Mouse (Mus musculus) WW6 (cell line): ENCODE results near the gene Ank2.
"Not testable (repeated sequence)": the region's sequence is repeated elsewhere in the genome, so short reads cannot be mapped to it uniquely, and the experiment has no call there.

Experiments
- DNase-seq: peaks from one replicate; pipeline ENCODE4 v3.0.0-alpha.2; 2013; ENCODE audit warnings: low read depth, low spot score

Gene Ank2

DNA sequence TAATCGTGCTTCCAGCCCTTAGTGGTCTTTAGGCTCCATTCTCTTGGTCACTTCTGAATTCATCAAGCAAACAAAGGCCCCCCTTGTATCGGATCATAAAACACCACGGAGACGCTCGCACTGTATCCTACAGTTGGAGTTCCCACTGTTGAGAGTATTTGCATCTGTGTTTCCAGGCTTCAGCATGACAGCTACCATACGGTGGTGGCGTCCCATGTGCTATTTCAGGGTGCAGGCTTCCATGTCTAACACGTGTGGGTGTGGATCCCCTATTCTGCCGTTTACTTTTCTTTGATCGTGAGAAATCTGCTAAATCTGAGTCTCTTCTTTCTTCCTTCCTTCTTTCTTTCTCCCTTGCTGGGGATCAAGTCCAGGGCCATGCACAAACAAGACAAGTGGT, 14.0 kb downstream of the Ank2 start:
- no peak for DNase-seq

DNA sequence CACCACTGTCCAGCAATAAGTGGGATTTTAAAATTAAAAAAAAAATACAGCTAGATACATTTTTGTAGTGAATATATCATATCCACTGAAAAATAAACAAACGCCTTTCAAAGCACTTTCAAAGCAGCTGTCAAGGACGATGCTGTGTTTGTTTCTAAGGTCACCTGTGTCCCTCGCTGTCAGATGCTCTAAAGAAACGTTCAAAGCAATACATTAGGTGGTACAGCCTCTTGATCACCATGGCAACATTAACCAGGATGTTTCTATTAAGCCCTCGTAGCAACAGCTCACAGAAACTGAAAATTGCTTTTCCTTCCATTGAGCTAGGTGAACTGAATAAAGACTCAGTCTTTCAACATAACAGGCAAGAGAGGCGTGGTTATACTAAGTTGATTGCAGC, 17.5 kb downstream of the Ank2 start:
- DNase-seq, result no peak

DNA sequence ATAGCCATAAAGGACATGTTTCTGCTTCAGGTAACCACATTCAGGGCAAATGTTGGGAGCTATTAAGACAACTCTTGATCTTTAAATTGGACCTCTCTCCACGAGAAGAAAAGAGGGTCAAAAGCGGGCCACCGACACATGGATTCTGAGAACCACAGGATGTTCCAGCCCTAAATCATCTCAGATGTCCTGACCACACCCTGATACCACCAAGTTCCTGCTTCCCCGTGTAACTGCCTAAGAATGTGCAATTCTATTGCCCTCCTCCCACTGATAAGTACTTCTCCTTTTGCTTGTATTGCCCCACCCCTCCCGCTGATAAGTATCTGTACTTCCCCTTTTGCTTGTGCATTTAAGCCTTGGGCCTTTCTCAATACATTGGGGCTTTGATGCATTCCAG, 18.8 kb downstream of the Ank2 start:
- not testable (repeated sequence) for DNase-seq

DNA sequence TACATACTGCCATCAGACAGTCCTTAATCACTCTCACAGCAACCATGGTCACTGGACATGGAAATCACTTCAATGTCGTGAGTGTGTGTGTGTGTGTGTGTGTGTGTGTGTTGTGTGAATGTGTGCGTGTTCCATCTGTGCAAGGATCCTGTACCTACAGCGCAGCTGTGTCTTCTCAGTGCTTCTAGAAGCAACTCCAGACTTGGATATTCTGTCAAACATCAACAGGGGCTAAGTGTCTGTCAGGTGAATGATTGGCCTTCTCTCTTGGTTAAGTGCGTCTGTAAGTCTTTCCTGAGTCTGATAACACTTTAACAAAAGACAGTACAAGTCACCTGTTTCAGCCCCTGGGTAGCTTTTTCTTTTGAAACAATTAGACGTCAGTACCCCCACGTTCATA, 25.0 kb downstream of the Ank2 start:
- no peak for DNase-seq

- no peak for DNase-seq
These were observed 29.9 kb downstream of the Ank2 start for GRCm38 (mm10) chr3:127469164-127469752.

GRCm38 (mm10) chr3:127468569-127468968, 30.6 kb downstream of the Ank2 start:
- no peak for DNase-seq

GRCm38 (mm10) chr3:127463816-127464480, 35.2 kb downstream of the Ank2 start:
- DNase-seq, result no peak

DNA sequence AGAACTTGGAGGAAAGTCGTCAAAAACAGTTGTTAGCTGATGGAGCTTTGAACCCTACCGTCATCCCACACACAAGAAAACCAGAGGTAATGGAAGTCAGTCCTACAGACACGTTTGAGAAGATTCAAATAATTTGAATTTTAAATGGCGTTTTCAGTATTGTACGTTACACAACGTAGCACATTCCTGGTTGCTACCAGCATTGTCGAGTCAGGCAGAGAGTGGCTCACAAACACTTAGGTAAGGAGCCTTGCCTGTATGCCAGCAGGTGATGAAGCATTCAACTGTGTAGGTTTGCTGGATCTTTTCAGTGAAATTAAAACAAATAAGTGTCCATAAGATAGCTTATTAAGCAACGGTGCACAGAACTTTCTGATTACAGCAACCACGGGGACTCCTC, 36.0 kb downstream of the Ank2 start:
- no peak for DNase-seq

GRCm38 (mm10) chr3:127462413-127462812, 36.7 kb downstream of the Ank2 start:
- DNase-seq, result no peak

- no peak for DNase-seq
These were observed 38.2 kb downstream of the Ank2 start for GRCm38 (mm10) chr3:127460891-127461437.

DNA sequence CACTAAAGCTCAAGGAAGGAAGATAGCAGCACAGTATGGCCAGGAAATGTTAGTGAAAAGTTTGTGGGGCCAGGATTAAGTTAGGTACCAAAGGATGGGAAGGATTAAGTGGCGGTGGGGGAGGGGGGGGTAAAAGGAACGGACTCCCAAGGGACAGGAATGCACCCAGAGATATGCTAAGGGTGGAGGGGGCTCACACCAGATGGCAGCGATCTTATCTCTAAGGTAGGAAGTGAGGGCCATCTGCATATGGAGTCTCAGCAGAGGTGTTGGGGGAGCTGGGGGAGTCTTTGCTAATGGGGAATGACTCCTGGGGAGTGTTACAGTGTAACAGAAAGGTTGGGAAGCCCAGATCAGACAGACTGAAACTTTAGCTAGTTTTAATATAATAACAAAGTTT, 39.3 kb downstream of the Ank2 start:
- DNase-seq, result no peak

GRCm38 (mm10) chr3:127458925-127459324, 40.2 kb downstream of the Ank2 start:
- DNase-seq, result no peak

- no peak for DNase-seq
These were observed 40.7 kb downstream of the Ank2 start for GRCm38 (mm10) chr3:127458420-127458798.

GRCm38 (mm10) chr3:127457761-127458419, 41.3 kb downstream of the Ank2 start:
- DNase-seq, result no peak

DNA sequence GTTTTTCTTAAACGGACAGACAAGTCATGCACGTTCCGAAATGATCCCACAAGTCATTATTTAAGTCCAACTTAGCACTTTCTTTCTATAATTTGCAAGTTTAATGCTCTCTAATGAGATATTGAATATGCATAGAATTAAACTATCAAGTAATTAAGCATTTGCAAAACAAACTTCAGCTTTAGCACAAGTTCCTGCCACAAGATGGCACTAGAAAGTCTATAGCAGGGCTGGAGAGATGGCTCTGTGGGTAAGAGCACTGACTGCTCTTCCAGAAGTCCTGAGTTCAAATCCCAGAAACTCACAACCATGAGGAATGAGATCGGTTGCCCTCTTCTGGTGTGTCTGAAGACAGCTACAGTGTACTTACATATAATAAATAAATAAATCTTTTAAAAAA, 45.4 kb downstream of the Ank2 start:
- DNase-seq, result no peak

- DNase-seq, result no peak
These were observed 45.9 kb downstream of the Ank2 start for GRCm38 (mm10) chr3:127453254-127453653.

DNA sequence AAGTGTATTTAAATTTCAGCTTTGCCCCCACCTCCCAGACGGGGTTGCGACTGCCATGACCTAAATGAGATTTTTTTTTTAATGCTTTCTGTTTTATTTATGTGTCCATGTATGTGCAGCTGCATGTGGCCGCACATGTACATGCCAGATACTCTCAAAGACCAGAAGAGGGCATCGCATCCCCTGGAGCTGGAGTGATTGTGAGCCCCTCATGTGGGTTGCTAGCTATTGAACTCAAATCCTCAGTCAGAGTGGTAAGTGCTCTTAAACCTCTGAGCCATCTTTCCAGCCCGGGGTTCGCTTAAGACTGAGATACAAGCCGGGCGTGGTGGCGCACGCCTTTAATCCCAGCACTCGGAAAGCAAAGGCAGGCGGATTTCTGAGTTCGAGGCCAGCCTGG, 46.9 kb downstream of the Ank2 start:
- DNase-seq, result no peak

DNA sequence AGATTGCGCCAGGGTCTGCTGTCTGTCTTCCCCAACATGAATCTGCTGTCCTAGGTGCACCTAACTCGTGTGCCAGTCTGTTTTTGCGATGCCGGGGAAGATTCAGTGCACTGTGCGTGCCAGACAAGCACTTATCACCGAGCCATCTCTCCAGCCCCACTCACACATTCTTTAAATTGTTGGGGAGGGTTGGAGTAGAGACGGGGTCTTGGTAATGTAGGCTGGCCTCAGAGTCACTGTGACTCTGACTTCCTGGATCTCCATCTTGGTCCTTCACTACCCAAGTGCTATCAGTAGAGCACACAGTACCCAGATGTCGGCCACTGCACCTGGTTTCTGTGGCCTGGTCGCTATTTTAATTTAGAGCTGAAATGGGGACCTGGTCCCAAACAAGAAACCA, 47.4 kb downstream of the Ank2 start:
- no peak for DNase-seq

DNA sequence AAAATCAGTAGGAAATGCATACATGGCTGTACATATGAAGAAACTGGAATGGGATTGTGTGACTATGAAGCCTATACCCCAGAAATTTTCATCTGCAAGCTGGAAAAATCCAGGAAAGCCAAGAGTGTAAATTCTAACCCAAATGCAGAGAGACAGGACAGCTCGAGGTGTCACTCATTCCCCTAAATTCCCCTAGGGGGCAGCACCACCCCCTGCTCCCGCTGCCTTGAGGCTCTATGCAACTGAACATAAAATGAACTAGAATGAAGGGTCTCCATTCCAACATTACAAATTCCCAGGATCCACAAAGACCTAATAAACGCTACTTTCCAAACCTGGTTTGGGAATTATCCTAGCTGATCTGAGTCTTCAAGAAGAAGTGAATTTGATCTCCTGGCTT, 48.1 kb downstream of the Ank2 start:
- no peak for DNase-seq

- no peak for DNase-seq
These were observed 53.0 kb downstream of the Ank2 start for GRCm38 (mm10) chr3:127446173-127446572.

DNA sequence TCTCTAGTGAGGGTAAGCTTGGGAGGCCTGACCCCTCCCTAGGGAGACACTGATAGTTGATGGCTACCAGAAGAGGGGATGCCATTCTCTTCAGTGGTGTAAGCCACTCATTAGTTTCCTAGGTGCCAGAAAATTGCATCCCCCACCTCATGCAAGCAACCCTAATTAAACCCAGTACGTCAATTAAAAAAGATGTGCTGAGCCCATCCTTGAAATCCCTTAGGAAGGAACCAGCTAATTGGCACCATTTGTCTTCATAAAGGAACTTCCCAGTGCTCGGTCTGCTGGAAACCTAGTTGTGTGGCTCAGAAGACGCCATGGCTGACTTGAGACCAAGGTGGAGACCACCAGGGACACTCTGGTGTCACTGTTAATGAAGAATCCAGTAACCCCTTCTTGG, 65.9 kb downstream of the Ank2 start:
- no peak for DNase-seq

DNA sequence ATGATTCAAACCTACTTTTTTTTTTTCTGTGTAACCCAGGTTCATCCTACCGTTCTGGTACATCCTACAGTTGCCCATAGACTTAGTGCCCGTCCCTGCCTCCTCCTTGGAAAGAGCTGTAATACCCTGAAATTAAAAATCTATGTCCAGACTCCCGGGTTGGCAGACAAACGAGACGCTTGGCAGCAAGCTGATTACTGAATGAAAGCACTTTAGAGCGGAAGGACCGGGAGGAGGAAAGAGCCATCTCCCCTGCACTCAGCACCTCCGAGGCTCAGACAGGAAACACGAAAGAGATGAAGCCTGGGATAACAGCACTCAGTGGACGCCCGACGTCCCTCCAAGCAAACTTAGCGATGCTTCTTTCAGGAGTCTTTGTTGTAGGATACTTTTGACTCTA, 69.3 kb downstream of the Ank2 start:
- no peak for DNase-seq

GRCm38 (mm10) chr3:127428527-127428926, 70.6 kb downstream of the Ank2 start:
- no peak for DNase-seq
